Mouse (Mus musculus) left cerebral cortex, adult 18-20 months (tissue): ENCODE results near the gene Ccr10. TPM values are rescaled to one million over a fixed set of nuclear protein-coding genes. Genes with fewer than 3 reads are reported as not detected.
A peak's percentile ranks its signal among the peaks of the same experiment; 100 is the strongest.
"Not testable (repeated sequence)": the region's sequence is repeated elsewhere in the genome, so short reads cannot be mapped to it uniquely, and the experiment has no call there.

Experiments used
- DNase-seq, 2 experiments: peaks; one replicate each; pipeline ENCODE4 v3.0.0; 2021 to 2022; ENCODE audit warnings: low spot score in 2 of 2, mixed read lengths in 1 of 2
- total RNA-seq, 2 experiments: library from RNA; stranded (reverse); gene quantifications; 2 replicates each; pipeline ENCODE4 v1.2.3; 2021

Gene Ccr10
- total RNA-seq, 2 experiments from 2014 or later: 0.28 TPM; not detected in 1

- DNase-seq: no peak
Observed at GRCm38 (mm10) chr11:101173112-101173511, 2.1 kb downstream of the Ccr10 start.

GRCm38 (mm10) chr11:101172434-101172815 lies 2.8 kb downstream of the Ccr10 start:
- no peak for DNase-seq

- peak; percentile 66 to 76 for DNase-seq
Observed at GRCm38 (mm10) chr11:101171721-101172433, 3.4 kb downstream of the Ccr10 start.

GRCm38 (mm10) chr11:101170811-101171610 lies 4.2 kb downstream of the Ccr10 start, which contains the start of gene Plekhh3:
Gene Plekhh3, minus strand, starts transcription at chr11:101171351.
- DNase-seq: peak; percentile 90 to 95

- DNase-seq: peak in 1 of 2 experiments; percentile 50
Observed at GRCm38 (mm10) chr11:101170354-101170810, 4.9 kb downstream of the Ccr10 start, which contains the start of gene Cntnap1. Gene Cntnap1, plus strand, starts transcription at chr11:101170523.

- DNase-seq: no peak
Observed at GRCm38 (mm10) chr11:101169301-101170107, 5.7 kb downstream of the Ccr10 start.

- DNase-seq: no peak
Observed at GRCm38 (mm10) chr11:101168301-101168980, 6.8 kb downstream of the Ccr10 start.

- DNase-seq: no peak
Observed at GRCm38 (mm10) chr11:101167963-101168300, 7.3 kb downstream of the Ccr10 start.

GRCm38 (mm10) chr11:101167211-101167962 lies 7.9 kb downstream of the Ccr10 start:
- no peak for DNase-seq

GRCm38 (mm10) chr11:101166357-101166756 lies 8.9 kb downstream of the Ccr10 start:
- no peak for DNase-seq

- DNase-seq: no peak
Observed at GRCm38 (mm10) chr11:101164677-101165580, 10.3 kb downstream of the Ccr10 start.

- DNase-seq: no peak
Observed at GRCm38 (mm10) chr11:101164351-101164665, 10.9 kb downstream of the Ccr10 start.

- DNase-seq: no peak
Observed at GRCm38 (mm10) chr11:101163476-101164350, 11.5 kb downstream of the Ccr10 start.

GRCm38 (mm10) chr11:101162772-101163171 lies 12.5 kb downstream of the Ccr10 start:
- no peak for DNase-seq

GRCm38 (mm10) chr11:101162301-101162700 lies 12.9 kb downstream of the Ccr10 start:
- DNase-seq: no peak

- DNase-seq: no peak
Observed at GRCm38 (mm10) chr11:101161551-101161950, 13.7 kb downstream of the Ccr10 start.

GRCm38 (mm10) chr11:101160981-101161505 lies 14.2 kb downstream of the Ccr10 start:
- not testable (repeated sequence) for DNase-seq

GRCm38 (mm10) chr11:101160151-101160550 lies 15.1 kb downstream of the Ccr10 start:
- not testable (repeated sequence) for DNase-seq
